Mouse (Mus musculus): ENCODE measurements at regions not wholly inside any gene's neighbourhood (a gene's known extent, or its start where the extent isn't known, plus 50 kb on each side); places are given as distances from the start of the nearest gene placed in this dataset.

GRCm38 (mm10) chr8:15496248-15496647 lies 450.4 kb upstream of the BB014433 start:
- Histone ChIP-seq H3K27me3 (replicated peaks) (no peaks in the 10 kb centered on the region), H3K36me3 (replicated peaks; ENCODE audit: low read length) (no peaks in the 10 kb centered on the region), H3K4me1 (no peaks in the 10 kb centered on the region), H3K9me3 (peaks cover 24% of the 10 kb centered on the region), H3K4me3 (replicated peaks) (no peak overlapping the region)
- no peak for TF ChIP-seq FLI1 (IDR thresholded peaks at IDR 0.05; ENCODE audit: low read length)
- TF ChIP-seq GATA1 (IDR thresholded peaks at IDR 0.05; ENCODE audit: borderline replicate concordance, low read length), result no peak

GRCm38 (mm10) chr8:15490774-15491173 lies 444.9 kb upstream of the BB014433 start:
- no peaks in the 10 kb centered on the region for H3K36me3 ChIP-seq (replicated peaks; ENCODE audit: low read length)
- H3K4me1 ChIP-seq, result no peaks in the 10 kb centered on the region
- H3K9me3 ChIP-seq, result no peaks in the 10 kb centered on the region
- no peaks in the 10 kb centered on the region for H3K27me3 ChIP-seq (replicated peaks)
- no peak for TF ChIP-seq GATA1 (IDR thresholded peaks at IDR 0.05; ENCODE audit: borderline replicate concordance, low read length)
- TF ChIP-seq FLI1 (IDR thresholded peaks at IDR 0.05; ENCODE audit: low read length), result no peak
- no peak overlapping the region for H3K4me3 ChIP-seq (replicated peaks)

- TF ChIP-seq GATA1 (IDR thresholded peaks at IDR 0.05; ENCODE audit: borderline replicate concordance, low read length), result no peak
- H3K27me3 ChIP-seq (replicated peaks), result no peaks in the 10 kb centered on the region
- no peaks in the 10 kb centered on the region for H3K36me3 ChIP-seq (replicated peaks; ENCODE audit: low read length)
- no peaks in the 10 kb centered on the region for H3K4me1 ChIP-seq
- H3K4me3 ChIP-seq (replicated peaks), result no peak overlapping the region
- H3K9me3 ChIP-seq, result no peaks in the 10 kb centered on the region
These were observed 441.7 kb upstream of the BB014433 start for GRCm38 (mm10) chr8:15487579-15487978.

GRCm38 (mm10) chr8:15470561-15470960 lies 424.7 kb upstream of the BB014433 start:
- Histone ChIP-seq H3K4me1 (no peaks in the 10 kb centered on the region), H3K36me3 (replicated peaks; ENCODE audit: low read length) (no peaks in the 10 kb centered on the region), H3K9me3 (peaks cover 9% of the 10 kb centered on the region; the same call in 1 of the 2 replicates), H3K27me3 (replicated peaks) (no peaks in the 10 kb centered on the region), H3K4me3 (replicated peaks) (no peak overlapping the region)
- no peak for TF ChIP-seq FLI1 (IDR thresholded peaks at IDR 0.05; ENCODE audit: low read length)
- no peak for TF ChIP-seq GATA1 (IDR thresholded peaks at IDR 0.05; ENCODE audit: borderline replicate concordance, low read length)

- H3K9me3 ChIP-seq, result peaks cover 4% of the 10 kb centered on the region; the same call in 1 of the 2 replicates
- H3K36me3 ChIP-seq (replicated peaks; ENCODE audit: low read length), result no peaks in the 10 kb centered on the region
- no peak overlapping the region for H3K4me3 ChIP-seq (replicated peaks)
- H3K4me1 ChIP-seq, result no peaks in the 10 kb centered on the region
- TF ChIP-seq FLI1 (IDR thresholded peaks at IDR 0.05; ENCODE audit: low read length) (no peak), GATA1 (IDR thresholded peaks at IDR 0.05; ENCODE audit: borderline replicate concordance, low read length) (no peak)
- no peaks in the 10 kb centered on the region for H3K27me3 ChIP-seq (replicated peaks)
These were observed 422.9 kb upstream of the BB014433 start for GRCm38 (mm10) chr8:15468540-15469476.

- no peaks in the 10 kb centered on the region for H3K4me1 ChIP-seq
- peaks cover 12% of the 10 kb centered on the region for H3K9me3 ChIP-seq
- no peak for TF ChIP-seq FLI1 (IDR thresholded peaks at IDR 0.05; ENCODE audit: low read length)
- TF ChIP-seq GATA1 (IDR thresholded peaks at IDR 0.05; ENCODE audit: borderline replicate concordance, low read length), result no peak
These were observed 392.7 kb upstream of the BB014433 start for GRCm38 (mm10) chr8:15438546-15438945.

GRCm38 (mm10) chr8:15394722-15395115 lies 348.8 kb upstream of the BB014433 start:
- no peak for TF ChIP-seq GATA1 (IDR thresholded peaks at IDR 0.05; ENCODE audit: borderline replicate concordance, low read length)
- no peak for TF ChIP-seq FLI1 (IDR thresholded peaks at IDR 0.05; ENCODE audit: low read length)
- Histone ChIP-seq H3K27me3 (replicated peaks) (no peaks in the 10 kb centered on the region), H3K36me3 (replicated peaks; ENCODE audit: low read length) (no peaks in the 10 kb centered on the region), H3K9me3 (peaks cover 13% of the 10 kb centered on the region; the same call in 1 of the 2 replicates), H3K4me1 (no peaks in the 10 kb centered on the region), H3K4me3 (replicated peaks) (no peak overlapping the region)

More at GRCm38 (mm10) chr8:15438546-15438945, 392.7 kb upstream of the BB014433 start:
- Histone ChIP-seq H3K27me3 (replicated peaks) (no peaks in the 10 kb centered on the region), H3K4me3 (replicated peaks) (peak overlapping the region; percentile 35), H3K36me3 (replicated peaks; ENCODE audit: low read length) (no peaks in the 10 kb centered on the region)

GRCm38 (mm10) chr8:15393936-15394721 lies 348.3 kb upstream of the BB014433 start:
- Histone ChIP-seq H3K4me3 (replicated peaks) (no peak overlapping the region), H3K27me3 (replicated peaks) (no peaks in the 10 kb centered on the region), H3K9me3 (peaks cover 16% of the 10 kb centered on the region), H3K4me1 (no peaks in the 10 kb centered on the region), H3K36me3 (replicated peaks; ENCODE audit: low read length) (no peaks in the 10 kb centered on the region)
- TF ChIP-seq FLI1 (IDR thresholded peaks at IDR 0.05; ENCODE audit: low read length), result no peak
- no peak for TF ChIP-seq GATA1 (IDR thresholded peaks at IDR 0.05; ENCODE audit: borderline replicate concordance, low read length)

GRCm38 (mm10) chr8:15392056-15392455 lies 346.2 kb upstream of the BB014433 start:
- H3K36me3 ChIP-seq (replicated peaks; ENCODE audit: low read length), result no peaks in the 10 kb centered on the region
- no peaks in the 10 kb centered on the region for H3K27me3 ChIP-seq (replicated peaks)
- H3K4me3 ChIP-seq (replicated peaks), result no peak overlapping the region
- no peaks in the 10 kb centered on the region for H3K4me1 ChIP-seq
- TF ChIP-seq FLI1 (IDR thresholded peaks at IDR 0.05; ENCODE audit: low read length), result no peak
- TF ChIP-seq GATA1 (IDR thresholded peaks at IDR 0.05; ENCODE audit: borderline replicate concordance, low read length), result no peak
- peaks cover 15% of the 10 kb centered on the region for H3K9me3 ChIP-seq

GRCm38 (mm10) chr8:15388791-15389190 lies 342.9 kb upstream of the BB014433 start:
- H3K36me3 ChIP-seq (replicated peaks; ENCODE audit: low read length), result no peaks in the 10 kb centered on the region
- H3K4me1 ChIP-seq, result no peaks in the 10 kb centered on the region
- no peaks in the 10 kb centered on the region for H3K27me3 ChIP-seq (replicated peaks)
- peaks cover 19% of the 10 kb centered on the region for H3K9me3 ChIP-seq
- TF ChIP-seq FLI1 (IDR thresholded peaks at IDR 0.05; ENCODE audit: low read length) (no peak), GATA1 (IDR thresholded peaks at IDR 0.05; ENCODE audit: borderline replicate concordance, low read length) (no peak)
- no peak overlapping the region for H3K4me3 ChIP-seq (replicated peaks)
